In genomic region chr11:72961072-72961980, GRCm38 (mm10) we compare ENCODE assay signal across 8 mouse cellular contexts. TPM values are rescaled to one million over a fixed set of nuclear protein-coding genes. Genes with fewer than 3 reads are reported as not detected.
A peak's percentile ranks its signal among the peaks of the same experiment; 100 is the strongest.
DNase-seq lines count a peak whose midpoint lies in the region; ATAC-seq lines count a peak whose summit lies in the region.

Atp2a3 (plus strand) TSS chr11:72961169.

- H3K4me2 ChIP-seq in lung, embryonic 16.5 days (ENCODE audit: low read depth, low read length) = peak within 1 kb of the TSS; percentile 61

- 3% methylated on average over 68 of the region's 70 CpGs for WGBS in lung, embryonic 16.5 days

- peaks cover 15% of the 10 kb centered on the region for H3K27me3 ChIP-seq in lung, embryonic 16.5 days (ENCODE audit: control insufficient read depth, insufficient read depth, low read depth, low read length)

- no peaks in the 10 kb centered on the region for H3K36me3 ChIP-seq in lung, embryonic 16.5 days (ENCODE audit: control insufficient read depth, insufficient read depth, low read length)

- H3K4me3 ChIP-seq in lung, embryonic 16.5 days (ENCODE audit: low read length) = peak within 1 kb of the TSS; percentile 49

- H3K27ac ChIP-seq in lung, embryonic 16.5 days (ENCODE audit: low read length) = no peak within 1 kb of the TSS

- H3K9ac ChIP-seq in lung, embryonic 16.5 days (ENCODE audit: low read length) = peak within 1 kb of the TSS; percentile 54

- peaks cover 33% of the 10 kb centered on the region for H3K4me1 ChIP-seq in lung, embryonic 16.5 days (replicated peaks; ENCODE audit: control insufficient read depth, insufficient read depth, low read length)

- no peaks in the 10 kb centered on the region for H3K9me3 ChIP-seq in lung, embryonic 16.5 days (ENCODE audit: control insufficient read depth, low read length)

- ATAC-seq in inflammation-experienced regulatory T-cells, adult 6 months = peak; percentile 86
- ATAC-seq in lung, embryonic 16.5 days (ENCODE audit: low read depth) = peak; percentile 65

- peak; percentile 21 for DNase-seq in urinary bladder, postnatal 25 days (ENCODE audit: low spot score)
- DNase-seq in urinary bladder, postnatal 10 days (ENCODE audit: low spot score) = no peak
- peak; percentile 52 for DNase-seq in gastrocnemius, postnatal 25 days
- DNase-seq in retina, postnatal 1 day = peak; percentile 27
- DNase-seq in cerebellum, postnatal 14 days = no peak
- DNase-seq in embryo, embryonic 10 days (ENCODE audit: low spot score) = no peak

RNA-seq across cellular contexts. Expression of gene Atp2a3, which starts in this region (rescaled TPM):
- total RNA-seq in gastrocnemius, postnatal 25 days (2021) = 10 to 100 TPM in 1 of 2 experiments, 1 to 10 TPM in 1; 7.2 to 12.9 TPM
- polyA plus RNA-seq in inflammation-experienced regulatory T-cells, adult 6 months (2017; shearing (Covaris generic)) = 100 to 1,000 TPM in 1 of 3 experiments, 10 to 100 TPM in 2; 61.5 to 121 (median 72.5) TPM
- polyA plus RNA-seq in lung, embryonic 16.5 days (2015; fragmentation: Nextera tagmentation; extraction: Ambion mirVana) = 21.7 and 23.2 TPM in 2 replicates

Comparison
In these comparisons a context has a peak if more than half of its experiments do, and no peak if none do; other contexts are left out.
1. DNase-seq: peak in urinary bladder, postnatal 25 days (single experiment), gastrocnemius, postnatal 25 days (single experiment) and retina, postnatal 1 day (single experiment); none in urinary bladder, postnatal 10 days (single experiment), cerebellum, postnatal 14 days (0 of 2) and embryo, embryonic 10 days (single experiment).